Mouse (Mus musculus) T-helper 17 cell (primary cell): ENCODE results near the gene Tnfrsf18.

Experiments used
- in situ Hi-C, 2 experiments: fragments of 300-600 bp; cut with MboI, MseI; formaldehyde crosslinking; loops; 1 replicate in 1 of 2; 2 replicates in 1 of 2; pipeline ENCODE4 v1.15.1; 2025; ENCODE audit warnings: high pct_unique_total_duplicates in 2 of 2

The Tnfrsf18 gene

DNA sequence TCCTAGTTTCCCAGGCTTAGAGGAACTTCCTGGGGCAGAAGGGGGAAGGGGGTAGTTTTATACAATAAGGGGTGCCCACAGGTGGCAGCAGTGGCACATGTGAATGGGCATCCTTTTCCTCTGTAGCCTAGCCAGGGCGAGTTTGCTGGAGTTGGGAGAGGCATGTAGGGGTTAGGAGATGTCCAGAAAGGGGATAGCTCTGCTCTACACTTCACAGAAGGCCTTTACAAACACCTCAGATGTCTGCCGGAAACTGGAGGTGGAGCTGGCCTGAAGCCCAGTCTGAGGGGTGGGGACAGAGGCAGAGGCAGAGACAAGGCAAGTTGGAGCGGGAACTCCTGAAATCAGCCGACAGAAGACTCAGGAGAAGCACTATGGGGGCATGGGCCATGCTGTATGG, at the start of gene Tnfrsf18:
Gene Tnfrsf18 (plus strand): TSS at position 152 of the 400 bp plus-strand sequence.
- in situ Hi-C loops, result no loop called here

DNA sequence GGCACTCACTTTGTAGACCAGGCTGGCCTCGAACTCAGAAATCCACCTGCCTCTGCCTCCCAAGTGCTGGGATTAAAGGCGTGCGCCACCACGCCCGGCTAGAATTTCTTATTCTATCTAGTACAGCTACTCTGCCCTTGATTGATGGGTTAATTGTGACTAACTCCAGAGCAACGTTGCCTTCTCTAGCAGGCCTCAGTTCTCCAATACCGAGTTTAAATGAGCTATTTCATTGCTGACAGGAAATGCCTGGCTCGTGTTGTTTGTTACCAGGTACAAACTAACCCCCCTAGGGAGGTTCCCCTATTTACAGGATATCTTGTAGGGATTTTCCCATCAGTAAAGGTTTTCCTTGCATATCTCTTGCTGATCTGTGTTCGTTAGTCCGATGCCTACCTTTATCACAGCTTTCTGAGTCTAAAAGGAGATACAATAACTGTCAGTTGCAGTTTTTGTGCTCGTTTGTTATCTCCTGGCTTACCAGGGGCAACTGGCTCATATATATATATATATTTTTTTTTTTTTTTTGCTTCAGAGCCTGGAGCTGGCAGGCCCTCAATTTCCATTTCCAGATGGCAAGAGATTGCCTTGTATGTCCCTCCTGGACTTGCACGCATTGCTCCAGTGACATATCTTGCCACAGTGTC, 44.4 kb upstream of the Tnfrsf18 start:
- in situ Hi-C loops, result no loop called here

DNA sequence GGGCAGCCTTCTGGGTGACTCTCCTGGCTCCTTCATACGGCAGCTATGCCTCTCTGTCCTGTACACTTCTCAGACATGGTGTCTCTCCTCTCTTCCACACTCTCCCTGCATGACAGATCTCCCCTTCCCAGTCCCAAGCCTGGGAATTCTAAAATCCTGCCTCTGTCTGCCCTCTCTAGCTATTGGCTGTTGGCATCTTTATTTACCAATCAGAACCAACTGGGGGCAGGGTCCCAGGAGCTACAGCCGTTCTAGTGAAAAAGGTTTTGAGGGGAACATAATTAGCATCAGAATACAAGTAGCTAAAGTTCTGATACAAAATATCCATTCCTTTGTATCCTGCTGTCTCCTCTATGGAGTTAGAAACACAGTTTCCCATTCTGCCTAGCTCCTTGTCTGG, 42.2 kb upstream of the Tnfrsf18 start:
- in situ Hi-C loops, result no loop called here

DNA sequence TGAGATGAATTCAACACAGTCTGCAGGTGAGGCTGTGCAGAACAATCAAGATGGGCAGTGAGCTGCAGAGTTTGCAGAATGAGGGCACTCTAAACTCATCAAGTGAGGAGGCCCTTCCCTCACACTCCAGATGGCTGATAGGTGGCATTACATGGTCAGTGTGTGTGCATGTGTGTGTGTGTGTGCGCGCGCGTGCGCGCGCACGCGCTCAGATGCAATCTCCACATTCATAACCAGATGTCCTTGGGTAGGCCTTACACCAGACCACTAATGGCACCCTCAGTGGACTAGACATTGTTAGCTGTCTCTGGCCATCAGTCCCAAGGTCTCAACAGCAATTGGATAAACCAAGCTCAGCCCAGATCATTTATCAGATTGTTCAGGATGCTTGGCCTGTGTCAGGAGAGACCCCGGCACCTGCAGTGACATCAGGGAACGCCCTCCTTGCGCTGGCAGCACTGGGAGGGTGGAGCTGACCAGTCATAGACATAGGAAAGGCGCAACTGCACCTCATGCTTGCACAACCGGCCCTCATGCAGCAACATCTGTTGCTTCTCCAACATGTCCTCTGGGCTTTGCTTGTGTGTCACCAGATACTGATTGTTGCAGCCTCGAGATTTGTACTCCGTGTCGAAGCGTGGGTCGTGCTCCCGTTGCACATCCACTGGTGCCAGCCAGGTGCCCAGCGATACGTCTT, 34.6 kb upstream of the Tnfrsf18 start:
- in situ Hi-C loops, result no loop called here

DNA sequence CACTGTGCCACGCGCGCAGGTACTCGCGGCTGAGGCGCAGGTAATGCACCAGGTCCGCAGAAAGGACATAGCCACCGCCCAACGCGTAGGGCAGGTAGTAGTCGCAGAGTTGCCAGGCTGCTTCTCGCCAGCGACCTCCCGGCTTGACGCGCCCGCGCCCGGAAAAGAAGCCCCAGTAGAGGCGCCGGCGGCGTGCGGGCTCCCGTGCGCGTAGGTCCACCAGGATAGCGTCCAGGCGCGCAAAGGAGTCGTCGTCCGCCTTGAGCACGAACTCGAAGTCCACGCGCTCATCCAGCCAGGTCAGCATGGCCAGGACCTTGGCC, 34.1 kb upstream of the Tnfrsf18 start:
- in situ Hi-C loops, result no loop called here

DNA sequence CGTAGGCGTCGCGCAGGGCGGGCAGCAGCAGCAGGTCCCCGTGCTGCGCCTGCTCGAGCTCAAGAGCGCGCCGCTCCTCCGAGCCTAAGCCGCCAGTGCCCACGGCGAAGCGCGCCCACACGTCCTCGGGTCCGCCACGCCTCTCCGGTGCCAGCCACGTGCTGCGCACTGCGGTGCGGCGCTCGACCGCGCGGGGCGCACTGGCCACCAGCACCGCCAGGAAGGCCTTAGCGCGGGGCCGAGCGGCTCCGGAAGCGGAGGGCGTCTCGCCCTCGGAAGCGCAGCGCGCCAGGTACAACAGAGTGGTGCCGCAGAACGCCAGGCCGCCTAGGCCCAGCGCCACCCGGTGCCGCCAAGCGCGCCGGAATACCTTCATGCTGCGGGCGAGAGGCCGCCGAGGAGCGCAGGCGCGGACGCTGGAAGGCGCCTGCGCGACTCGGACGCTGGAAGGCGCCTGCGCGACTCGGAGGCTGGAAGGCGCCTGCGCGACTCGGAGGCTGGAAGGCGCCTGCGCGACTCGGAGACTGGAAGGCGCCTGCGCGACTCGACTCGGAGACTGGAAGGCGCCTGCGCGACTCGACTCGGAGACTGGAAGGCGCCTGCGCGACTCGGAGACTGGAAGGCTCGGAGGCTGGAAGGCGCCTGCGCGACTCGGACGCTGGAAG, 33.6 kb upstream of the Tnfrsf18 start, which contains the start of the genes B3galt6 and Sdf4:
Gene B3galt6 (minus strand): TSS at position 409 of the 665 bp plus-strand sequence.
Gene Sdf4 (plus strand): TSS at position 632 of the 665 bp plus-strand sequence.
- in situ Hi-C loops, result no loop called here

DNA sequence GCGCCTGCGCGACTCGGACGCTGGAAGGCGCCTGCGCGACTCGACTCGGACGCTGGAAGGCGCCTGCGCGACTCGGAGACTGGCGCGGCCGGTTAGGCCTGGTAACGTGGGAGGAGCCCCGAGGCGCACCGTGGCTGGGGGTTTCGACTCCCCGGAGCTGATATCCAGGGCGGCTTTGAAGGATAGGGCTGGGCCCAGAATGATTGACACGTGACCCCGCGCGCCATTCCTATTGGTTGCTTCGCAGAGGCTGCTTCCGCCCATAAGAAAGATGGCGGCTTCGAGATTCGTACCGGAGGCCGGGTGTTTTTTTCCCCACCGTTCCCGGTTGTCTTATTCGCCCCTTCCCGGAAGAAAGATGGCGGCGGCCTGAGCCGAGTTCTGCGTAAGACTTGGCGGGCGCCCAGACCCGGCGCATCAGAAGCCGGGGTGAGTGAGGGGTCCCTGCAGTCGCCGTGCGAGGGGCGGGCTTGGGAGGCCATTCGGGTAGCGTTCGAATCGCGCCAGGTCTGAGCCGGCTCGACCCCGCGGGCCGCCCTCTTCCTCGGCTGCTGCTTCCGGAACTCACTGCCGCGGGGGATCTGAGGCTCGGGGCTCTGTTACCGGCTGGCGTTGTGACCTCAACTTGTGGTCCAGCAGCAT, 32.9 kb upstream of the Tnfrsf18 start:
- in situ Hi-C loops, result no loop called here

DNA sequence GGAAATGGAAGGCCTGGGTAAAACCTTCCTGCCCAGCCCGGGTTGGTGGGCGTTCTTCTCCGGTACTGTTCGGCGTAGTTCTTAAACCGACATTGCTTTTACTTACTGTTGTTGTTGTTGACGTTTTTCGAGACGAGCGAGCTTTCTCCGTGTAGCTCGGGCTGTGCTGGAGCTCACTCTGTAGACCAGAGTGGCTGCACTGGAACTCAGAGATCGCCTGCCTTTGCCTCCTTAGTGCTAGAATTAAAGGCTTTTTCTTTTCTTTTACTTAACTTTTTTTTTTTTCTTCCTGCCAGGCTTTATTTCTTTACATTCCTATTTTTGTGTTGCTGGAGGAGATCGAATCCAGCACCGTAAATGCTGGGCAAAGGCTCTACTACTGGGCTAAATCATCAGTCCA, 32.4 kb upstream of the Tnfrsf18 start:
- in situ Hi-C loops, result no loop called here

DNA sequence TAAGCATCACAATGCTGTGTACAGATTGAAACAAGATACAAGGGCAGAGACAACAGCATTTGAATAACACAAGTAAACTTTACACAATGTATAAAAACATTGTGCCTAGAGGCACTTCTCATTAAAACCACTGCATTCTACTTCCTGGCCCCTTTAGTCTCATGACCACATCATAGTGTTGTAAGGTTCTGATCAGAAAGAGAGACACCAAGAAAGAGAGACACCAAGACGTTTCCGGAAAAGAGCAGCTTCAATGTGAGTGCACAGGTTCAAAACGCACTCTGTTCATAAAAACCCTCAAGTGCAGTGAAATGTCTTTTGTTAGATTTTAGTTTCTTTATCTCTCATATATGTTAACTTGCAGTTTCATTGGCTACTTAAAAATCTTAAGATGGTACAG, 21.9 kb upstream of the Tnfrsf18 start:
- in situ Hi-C loops, result loop anchor here in 1 of 2 experiments (25.0 kb wide), 1 partner anchor 792 kb away; the partner anchor contains the start of gene Ski

DNA sequence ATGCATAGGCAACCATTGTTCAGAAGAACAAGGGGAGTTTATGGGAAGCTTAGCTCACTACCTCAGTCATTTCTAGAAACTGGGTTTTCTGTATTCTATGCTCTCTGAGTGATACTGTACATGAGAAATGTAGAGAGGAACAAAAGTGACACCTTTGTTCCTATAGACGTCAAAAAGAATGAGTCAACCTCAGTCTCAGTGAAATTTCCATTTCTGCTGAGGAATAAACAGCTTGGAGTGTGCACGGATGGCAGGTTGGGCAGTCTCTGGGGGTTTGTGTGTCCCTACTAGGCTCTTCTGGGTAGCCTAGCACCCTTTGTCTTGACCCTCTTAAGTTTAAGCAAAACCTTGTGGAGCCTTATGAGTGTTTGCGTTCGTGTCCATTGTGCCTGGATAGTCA, 17.6 kb upstream of the Tnfrsf18 start:
- in situ Hi-C loops, result loop anchor here in 1 of 2 experiments (25.0 kb wide), 1 partner anchor 796 kb away; the partner anchor contains the start of gene Ski

DNA sequence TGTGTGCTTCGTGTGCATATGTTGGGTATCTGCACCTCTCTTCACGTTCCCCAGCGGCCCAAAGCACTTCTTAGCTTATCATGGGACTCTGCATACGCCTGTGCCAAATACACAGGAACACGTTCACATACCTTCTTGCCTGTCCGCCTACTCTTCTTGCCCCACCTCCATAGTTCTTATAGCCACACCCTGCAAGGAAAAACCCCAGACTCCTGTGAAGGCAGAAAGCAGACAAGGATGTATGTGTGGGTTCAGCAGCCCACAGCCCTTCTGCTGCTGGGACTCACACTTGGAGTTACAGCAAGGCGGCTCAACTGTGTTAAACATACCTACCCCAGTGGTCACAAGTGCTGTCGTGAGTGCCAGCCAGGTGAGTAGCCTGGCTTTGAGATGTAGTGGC, 12.3 kb upstream of the Tnfrsf18 start, which contains the start of gene Tnfrsf4:
Gene Tnfrsf4 (plus strand): TSS at position 207 of the 400 bp plus-strand sequence.
- in situ Hi-C loops, result loop anchor here in 1 of 2 experiments (25.0 kb wide), 1 partner anchor 801 kb away; the partner anchor contains the start of gene Ski

DNA sequence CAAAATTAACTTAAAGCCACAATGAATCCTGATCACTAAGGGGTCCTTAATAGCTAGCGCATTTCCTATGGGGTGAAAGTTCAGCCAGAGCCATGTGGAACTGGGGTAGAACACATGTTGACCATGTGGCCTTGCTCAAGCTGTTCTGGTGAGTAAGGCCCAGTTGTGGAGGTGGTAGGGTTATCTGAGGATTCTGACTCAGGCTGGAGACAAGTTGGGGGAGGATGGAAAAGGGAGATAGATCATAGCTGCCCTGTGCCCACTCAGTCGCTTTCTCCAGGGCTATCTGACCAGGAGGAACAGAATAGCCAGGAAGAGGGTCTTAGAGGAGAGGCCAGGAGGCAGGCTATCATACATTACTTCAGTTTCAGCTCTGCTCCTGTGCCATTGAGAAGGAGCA, 11.5 kb upstream of the Tnfrsf18 start:
- in situ Hi-C loops, result loop anchor here in 1 of 2 experiments (25.0 kb wide), 1 partner anchor 802 kb away; the partner anchor contains the start of gene Ski

DNA sequence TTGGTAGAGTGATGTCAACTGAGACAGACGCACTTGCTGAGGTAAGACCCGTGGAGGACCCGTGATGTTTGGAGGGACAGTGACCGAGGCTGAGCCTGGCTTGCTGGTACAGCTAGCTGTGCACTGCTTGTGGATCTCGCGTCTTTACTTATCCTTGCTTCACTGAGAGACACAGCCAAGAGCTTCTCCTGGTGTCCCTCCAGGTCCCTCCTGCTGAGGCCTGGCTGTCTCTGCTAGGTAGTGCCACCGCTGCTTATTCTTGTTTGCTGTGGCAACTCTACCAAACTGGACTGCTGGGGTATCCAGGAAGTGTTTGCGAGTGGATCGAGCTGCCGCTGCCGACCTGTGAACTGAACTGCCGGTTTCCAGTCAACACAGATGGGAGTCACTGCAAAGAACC, 6.2 kb upstream of the Tnfrsf18 start:
- in situ Hi-C loops, result loop anchor here in 1 of 2 experiments (25.0 kb wide), 1 partner anchor 807 kb away; the partner anchor contains the start of gene Ski

DNA sequence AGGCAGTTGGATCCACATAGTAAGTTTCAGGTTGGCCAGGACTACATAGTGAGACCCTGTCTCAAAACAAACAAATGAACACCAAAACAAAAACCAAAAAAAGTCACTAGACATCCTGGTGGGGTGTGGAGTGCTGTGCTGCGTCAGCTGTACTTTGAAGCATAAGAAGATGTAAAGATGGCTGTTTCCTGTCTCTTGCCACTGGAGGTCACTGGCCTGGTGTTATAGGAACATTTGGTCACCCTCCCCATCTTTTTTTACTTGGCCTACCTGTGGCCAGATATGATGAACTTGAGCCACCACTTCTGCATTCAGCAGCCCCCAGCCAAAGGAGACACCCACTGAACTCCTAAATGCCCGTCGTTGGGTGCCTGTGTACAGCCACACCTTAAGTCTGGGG, 4.6 kb upstream of the Tnfrsf18 start:
- in situ Hi-C loops, result loop anchor here in 1 of 2 experiments (25.0 kb wide), 1 partner anchor 809 kb away; the partner anchor contains the start of gene Ski

DNA sequence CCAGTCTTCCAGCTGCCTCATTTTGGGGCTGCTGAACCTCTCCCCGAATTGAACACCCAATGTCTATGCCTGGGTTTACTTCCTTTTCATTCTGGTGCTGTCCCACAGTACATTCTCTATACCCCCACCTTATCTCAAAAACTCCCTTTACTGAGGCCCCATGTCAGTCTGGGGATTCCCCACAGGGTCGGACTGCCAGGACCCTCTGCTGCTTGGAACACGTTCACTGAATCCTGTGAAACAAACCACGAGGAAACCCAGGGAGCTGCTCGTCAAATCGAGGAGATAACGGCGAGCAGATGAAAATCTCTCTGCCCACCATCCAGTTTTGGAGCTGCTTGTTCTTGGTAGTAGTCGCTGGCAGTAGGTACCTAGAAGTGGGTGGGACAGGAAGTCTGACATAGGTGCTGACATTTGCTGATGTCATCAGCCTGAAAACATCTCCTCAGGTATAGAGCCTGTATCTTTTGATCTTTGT, 4.0 kb upstream of the Tnfrsf18 start:
- in situ Hi-C loops, result loop anchor here in 1 of 2 experiments (25.0 kb wide), 1 partner anchor 810 kb away; the partner anchor contains the start of gene Ski

DNA sequence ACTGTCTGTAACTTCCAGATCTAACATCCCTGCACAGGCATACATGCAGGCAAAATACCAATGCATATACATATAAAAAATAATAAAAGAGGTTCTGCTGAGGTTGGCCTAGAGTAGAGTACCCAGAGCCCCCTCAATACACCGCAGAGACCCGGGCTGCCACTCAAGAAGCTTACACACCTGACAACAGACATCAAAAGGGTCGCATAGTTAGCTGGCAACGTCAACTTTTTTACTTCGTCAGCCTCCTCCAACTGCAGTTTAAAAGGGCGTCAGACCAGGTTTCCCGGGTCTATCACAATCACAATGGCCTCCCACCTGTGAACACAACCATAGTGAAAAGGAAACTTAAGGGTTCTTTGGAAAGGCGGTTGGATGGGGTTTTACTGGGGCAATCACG, 2.4 kb upstream of the Tnfrsf18 start:
- in situ Hi-C loops, result loop anchor here in 1 of 2 experiments (25.0 kb wide), 1 partner anchor 811 kb away; the partner anchor contains the start of gene Ski

DNA sequence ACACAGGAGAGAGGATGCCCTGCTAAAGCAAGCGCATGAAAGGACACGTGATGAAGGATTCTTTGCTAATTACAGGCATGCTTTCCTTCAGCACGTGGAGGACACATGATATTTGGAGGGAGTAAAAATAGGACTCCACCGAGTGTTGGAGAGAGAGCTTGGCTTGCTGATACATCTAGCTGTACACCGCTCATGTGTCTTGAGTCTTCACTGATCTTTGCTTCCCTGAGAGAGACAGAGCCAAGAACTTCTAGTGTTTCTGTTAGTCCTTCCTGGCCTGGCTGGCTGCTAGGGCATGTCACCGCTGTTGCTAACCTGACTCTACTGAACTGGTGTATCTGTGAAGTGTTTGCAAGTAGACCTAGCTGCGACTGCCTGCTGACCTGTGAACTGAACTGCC, 1.8 kb upstream of the Tnfrsf18 start:
- in situ Hi-C loops, result loop anchor here in 1 of 2 experiments (25.0 kb wide), 1 partner anchor 812 kb away; the partner anchor contains the start of gene Ski

DNA sequence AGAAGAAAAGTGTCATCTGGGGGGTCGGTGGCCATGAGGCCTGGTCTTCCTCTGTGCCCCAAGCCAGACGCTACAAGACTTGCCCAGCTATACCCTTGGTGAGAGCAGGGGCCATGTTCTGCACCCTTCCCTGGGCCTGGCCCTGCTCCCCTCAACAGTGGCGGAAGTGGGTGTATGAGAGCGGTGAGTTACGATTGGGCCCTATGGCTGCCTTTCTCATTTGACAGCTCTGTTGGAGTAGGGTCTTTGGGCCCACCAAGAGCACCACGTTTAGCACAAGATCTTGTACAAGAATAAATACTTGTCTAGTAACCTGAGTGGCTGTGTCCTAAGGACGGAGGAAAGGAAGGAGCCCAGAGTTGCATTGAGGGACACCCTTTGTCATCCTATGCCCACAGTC, 2.6 kb downstream of the Tnfrsf18 start:
- in situ Hi-C loops, result no loop called here

DNA sequence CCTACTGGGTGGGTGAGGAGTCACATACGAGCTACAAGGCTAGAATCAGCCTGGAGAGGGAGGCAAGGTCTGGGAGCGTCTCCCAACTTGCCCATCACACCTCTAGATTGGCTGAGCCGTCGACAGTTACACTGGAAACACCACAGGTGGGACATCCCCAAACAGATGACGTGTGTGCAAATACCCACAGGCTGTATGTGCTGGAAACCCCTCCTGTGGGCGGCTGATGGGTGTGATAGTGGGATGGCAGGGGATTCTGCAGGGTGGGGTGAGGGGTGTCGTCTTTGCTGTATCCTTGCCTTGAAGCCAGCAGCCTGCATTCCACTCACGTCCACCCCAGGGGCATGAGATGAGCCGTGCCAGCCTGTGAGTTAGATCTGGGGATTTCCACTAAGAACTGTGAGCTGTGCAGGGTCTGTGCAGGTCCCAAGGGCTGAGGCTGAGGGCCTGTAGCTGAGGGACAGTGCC, 4.7 kb downstream of the Tnfrsf18 start:
- in situ Hi-C loops, result loop anchor here (5.0 kb wide), 2 partner anchors 33 to 68 kb away; partner anchors contain the start of gene C1qtnf12 (in 2 of the 2)

DNA sequence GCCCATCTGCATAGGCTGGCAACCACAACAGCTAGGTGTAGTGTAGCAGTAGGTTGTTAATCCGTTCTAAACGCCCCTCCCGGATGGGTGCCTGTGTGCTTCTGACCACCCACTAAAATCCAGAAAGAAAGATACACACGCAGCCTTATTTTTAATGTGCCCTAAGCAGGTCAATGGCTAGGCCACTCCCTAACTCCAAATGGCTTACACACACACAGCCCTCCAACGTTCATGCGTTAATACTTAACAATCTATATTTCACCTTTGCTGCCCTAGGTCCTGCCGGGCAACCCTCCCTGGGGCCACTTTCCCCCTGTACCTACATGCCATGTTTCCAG, 5.3 kb downstream of the Tnfrsf18 start:
- in situ Hi-C loops, result loop anchor here (5.0 kb wide), 2 partner anchors 34 to 69 kb away; partner anchors contain the start of gene C1qtnf12 (in 2 of the 2)
